Mouse (Mus musculus): ENCODE results near the gene Oosp3. TPM values are rescaled to one million over a fixed set of nuclear protein-coding genes. Genes with fewer than 3 reads are reported as not detected.

Oosp3 gene
- total and polyA plus RNA-seq, 3 experiments = not detected

- TF ChIP-seq CTCF (IDR thresholded peaks at IDR 0.05 in 2 of 3, conservative IDR thresholded peaks at IDR 0.05 in 1 of 3; ENCODE audit: control insufficient read depth in 1 of 3, insufficient read depth in 1 of 3, low read depth in 2 of 3, low read length in 3 of 3, poor library complexity in 1 of 3, severe bottlenecking in 1 of 3) (no peak), E2F4 (IDR thresholded peaks at IDR 0.05; ENCODE audit: borderline replicate concordance, low read depth, low read length) (no peak), GATA1 (IDR thresholded peaks at IDR 0.05; ENCODE audit: low read depth, low read length) (peak; percentile 89), NELFE (IDR thresholded peaks at IDR 0.05; ENCODE audit: low read depth, low read length) (no peak), ETS1 (IDR thresholded peaks at IDR 0.05; ENCODE audit: low read depth, low read length) (peak; percentile 68; the same call in 1 of the 2 replicates), NRF1 (IDR thresholded peaks at IDR 0.05; ENCODE audit: insufficient read depth, low read depth, low read length, poor library complexity, severe bottlenecking) (peak; percentile 69), SIN3A (IDR thresholded peaks at IDR 0.05; ENCODE audit: low read length) (peak; percentile 48), HCFC1 (IDR thresholded peaks at IDR 0.05; ENCODE audit: low read depth, low read length) (no peak), TBP (IDR thresholded peaks at IDR 0.05; ENCODE audit: low read depth, low read length) (no peak), USF1 (IDR thresholded peaks at IDR 0.05; ENCODE audit: low read depth, low read length) (no peak)
Observed at GRCm38 (mm10) chr19:11725915-11726314, 29.1 kb downstream of the Oosp3 start (continued).

DNA sequence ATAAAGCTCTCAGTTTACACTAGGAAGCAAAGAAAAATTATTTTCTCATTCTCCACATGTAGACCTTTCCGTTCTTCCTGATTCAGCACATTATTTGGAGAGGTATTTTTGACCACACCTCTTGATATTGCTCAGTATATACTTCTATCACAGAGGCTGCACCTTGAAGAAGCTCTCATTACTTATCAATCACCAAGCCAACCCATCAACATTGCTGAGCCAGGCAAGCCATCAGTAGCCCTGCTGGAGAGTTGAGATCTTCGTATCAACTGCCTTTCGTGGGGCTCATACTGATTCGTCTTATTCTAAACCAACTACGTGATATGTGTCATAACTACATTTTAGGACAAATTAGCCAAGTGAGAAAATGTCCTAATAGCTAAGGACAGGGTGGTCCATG is 30.4 kb downstream of the Oosp3 start:
- no peak for TF ChIP-seq UBTF (IDR thresholded peaks at IDR 0.05; ENCODE audit: borderline replicate concordance, insufficient read depth, low read depth, low read length)
- no peak for TF ChIP-seq ZMIZ1 (IDR thresholded peaks at IDR 0.05; ENCODE audit: low read depth, low read length)
- TF ChIP-seq ETS1 (IDR thresholded peaks at IDR 0.05; ENCODE audit: low read depth, low read length) = no peak
- TF ChIP-seq MYC (IDR thresholded peaks at IDR 0.05; ENCODE audit: low read depth, low read length) = no peak
- no peak for TF ChIP-seq MEF2A (IDR thresholded peaks at IDR 0.05; ENCODE audit: extremely low read depth, insufficient replicate concordance, low read depth, low read length, poor library complexity, severe bottlenecking)
- no peak for TF ChIP-seq USF2 (IDR thresholded peaks at IDR 0.05; ENCODE audit: borderline replicate concordance in 1 of 2, insufficient read depth in 1 of 2, low read depth in 1 of 2, low read length in 2 of 2)
- TF ChIP-seq GATA1 (IDR thresholded peaks at IDR 0.05; ENCODE audit: low read depth, low read length) = no peak
- no peak for TF ChIP-seq JUND (IDR thresholded peaks at IDR 0.05; ENCODE audit: low read depth, low read length)
- TF ChIP-seq TAL1 (IDR thresholded peaks at IDR 0.05; ENCODE audit: low read length) = no peak
- no peak for TF ChIP-seq TCF12 (IDR thresholded peaks at IDR 0.05; ENCODE audit: low read depth, low read length)
- TF ChIP-seq ELF1 (IDR thresholded peaks at IDR 0.05; ENCODE audit: low read depth, low read length) = no peak
- TF ChIP-seq BHLHE40 (IDR thresholded peaks at IDR 0.05; ENCODE audit: borderline replicate concordance, low read depth, low read length) = no peak
- no peak for TF ChIP-seq POLR2AphosphoS2 (IDR thresholded peaks at IDR 0.05; ENCODE audit: low read length)
- TF ChIP-seq ZC3H11A (IDR thresholded peaks at IDR 0.05; ENCODE audit: low read depth, low read length) = no peak
- no peak for DNase-seq (ENCODE audit: low read depth, low spot score)
- H3K36me3 ChIP-seq (ENCODE audit: control insufficient read depth in 1 of 2, insufficient read depth in 2 of 2, low read length in 2 of 2) = peaks cover 0 to 12% of the 10 kb centered on the region in 2 experiments; a peak in 2 of 4 replicates
- no peak overlapping the region for H3K4me3 ChIP-seq (ENCODE audit: control insufficient read depth in 1 of 2, insufficient read depth in 1 of 2, low read depth in 2 of 2, low read length in 2 of 2)
- no peak overlapping the region for H3K27ac ChIP-seq (ENCODE audit: control insufficient read depth, low read depth, low read length)
- H3K9ac ChIP-seq (ENCODE audit: control insufficient read depth, low read depth, low read length, poor library complexity, severe bottlenecking) = no peak overlapping the region
- H3K27me3 ChIP-seq (ENCODE audit: control insufficient read depth in 1 of 2, insufficient read depth in 2 of 2, low read length in 2 of 2) = no peaks in the 10 kb centered on the region
- peaks cover 16 to 18% of the 10 kb centered on the region in 2 experiments for H3K4me1 ChIP-seq (ENCODE audit: control insufficient read depth in 1 of 2, insufficient read depth in 2 of 2, low read length in 2 of 2)
- H3K79me2 ChIP-seq (ENCODE audit: control insufficient read depth, insufficient read depth, low read length, poor library complexity) = no peaks in the 10 kb centered on the region
- H3K9me3 ChIP-seq (replicated peaks; ENCODE audit: insufficient read depth, low read length) = no peaks in the 10 kb centered on the region

All from MEL (cell line).